Mouse (Mus musculus) hindbrain, embryonic 12.5 days (tissue): ENCODE data around the gene Cc2d1b. TPM values are rescaled to one million over a fixed set of nuclear protein-coding genes. Genes with fewer than 3 reads are reported as not detected.

Source experiments
- ATAC-seq: fragments of 200-750 bp; cut with Nextera tagmentation; 2 replicates; pipeline ENCODE4 v1.8.0; 2017; ENCODE audit warnings: moderate TSS enrichment; ENCODE audit not compliant: low FRiP score
- H3K27ac ChIP-seq: fragments of 300-500 bp; sonication (generic); 2 replicates; pipeline ENCODE4 v1.5.1; 2016; ENCODE audit warnings: mild to moderate bottlenecking
- H3K27me3 ChIP-seq: fragments of 300-500 bp; sonication (generic); 2 replicates; pipeline ENCODE4 v1.6.1; 2016; ENCODE audit warnings: mild to moderate bottlenecking
- H3K36me3 ChIP-seq: fragments of 300-500 bp; sonication (generic); 2 replicates; pipeline ENCODE4 v1.6.1; 2016; ENCODE audit warnings: mild to moderate bottlenecking
- H3K4me1 ChIP-seq: fragments of 300-500 bp; sonication (generic); 2 replicates; pipeline ENCODE4 v1.6.1; 2016
- H3K4me2 ChIP-seq: fragments of 300-500 bp; sonication (generic); replicated peaks from 2 replicates; pipeline ENCODE4 v1.6.1; 2016; ENCODE audit warnings: mild to moderate bottlenecking
- H3K4me3 ChIP-seq: fragments of 300-500 bp; sonication (generic); 2 replicates; pipeline ENCODE4 v1.5.1; 2016; ENCODE audit warnings: mild to moderate bottlenecking
- H3K9ac ChIP-seq: fragments of 300-500 bp; sonication (generic); 2 replicates; pipeline ENCODE4 v1.6.1; 2016; ENCODE audit warnings: mild to moderate bottlenecking, moderate library complexity
- H3K9me3 ChIP-seq: fragments of 300-500 bp; sonication (generic); replicated peaks from 2 replicates; pipeline ENCODE4 v1.6.1; 2016; ENCODE audit warnings: mild to moderate bottlenecking
- WGBS: fragments of 180-500 bp; shearing (Covaris S2); methylation state at CpG from one replicate; pipeline ENCODE4 v1.1.7; 2016; 5-methylcytosine and 5-hydroxymethylcytosine counted together
- polyA plus RNA-seq: library from polyadenylated mRNA; unstranded; fragments of >200 nt; fragmentation: Nextera tagmentation; extraction: Ambion mirVana; gene quantifications from 2 replicates; pipeline ENCODE4 v1.2.1, GENCODE M21; 2016

The Cc2d1b gene
- polyA plus RNA-seq: 24.7 and 29.7 TPM in 2 replicates

GRCm38 (mm10) chr4:108619587-108620341 lies at the start of gene Cc2d1b:
Cc2d1b (plus strand) TSS chr4:108619940.
- peak; percentile 93 for ATAC-seq
- Histone ChIP-seq H3K9ac (peak within 1 kb of the TSS; percentile 95), H3K4me2 (peak within 1 kb of the TSS; percentile 80), H3K27me3 (no peaks in the 10 kb centered on the region), H3K4me3 (peak within 1 kb of the TSS; percentile 82), H3K27ac (peak within 1 kb of the TSS; percentile 86), H3K9me3 (no peaks in the 10 kb centered on the region), H3K36me3 (peaks cover 9% of the 10 kb centered on the region), H3K4me1 (peaks cover 16% of the 10 kb centered on the region)
- WGBS: under 1% methylated on average over 66 of the region's 86 CpGs

- H3K9ac ChIP-seq: no peak overlapping the region
- H3K9me3 ChIP-seq: no peaks in the 10 kb centered on the region
- peaks cover 61% of the 10 kb centered on the region for H3K36me3 ChIP-seq
- H3K27ac ChIP-seq: no peak overlapping the region
- no peak for ATAC-seq
- WGBS: 97% methylated on average over 3 of the region's 3 CpGs
- no peak overlapping the region for H3K4me3 ChIP-seq
- H3K4me2 ChIP-seq: no peak overlapping the region
- H3K4me1 ChIP-seq: peaks cover 6% of the 10 kb centered on the region
- H3K27me3 ChIP-seq: no peaks in the 10 kb centered on the region
Measured at GRCm38 (mm10) chr4:108572644-108573043, 47.1 kb upstream of the Cc2d1b start.

GRCm38 (mm10) chr4:108578840-108579742 lies 40.6 kb upstream of the Cc2d1b start, which contains the start of the genes Prpf38a and Orc1:
Prpf38a (minus strand) TSS chr4:108579336.
Orc1 (plus strand) TSS chr4:108579423.
- peak; percentile 99 for ATAC-seq
- under 1% methylated on average over 64 of the region's 64 CpGs for WGBS
- peaks cover 15% of the 10 kb centered on the region for H3K36me3 ChIP-seq
- H3K4me3 ChIP-seq: peak within 1 kb of the TSS; percentile 78
- peaks cover 21% of the 10 kb centered on the region for H3K4me1 ChIP-seq
- peak within 1 kb of the TSS; percentile 71 for H3K27ac ChIP-seq
- no peaks in the 10 kb centered on the region for H3K27me3 ChIP-seq
- no peaks in the 10 kb centered on the region for H3K9me3 ChIP-seq
- peak within 1 kb of the TSS; percentile 77 for H3K9ac ChIP-seq
- peak within 1 kb of the TSS; percentile 96 for H3K4me2 ChIP-seq

- ATAC-seq: no peak
- Histone ChIP-seq H3K9me3 (no peaks in the 10 kb centered on the region), H3K36me3 (peaks cover 11% of the 10 kb centered on the region), H3K27ac (no peak overlapping the region), H3K4me2 (peak overlapping the region; percentile 96), H3K9ac (peak overlapping the region; percentile 63), H3K4me1 (peaks cover 21% of the 10 kb centered on the region), H3K4me3 (peak overlapping the region; percentile 78), H3K27me3 (no peaks in the 10 kb centered on the region)
- WGBS: under 1% methylated on average over 16 of the region's 16 CpGs
Measured at GRCm38 (mm10) chr4:108579743-108580411, 39.9 kb upstream of the Cc2d1b start.

GRCm38 (mm10) chr4:108593376-108593775 lies 26.4 kb upstream of the Cc2d1b start:
- Histone ChIP-seq H3K4me3 (no peak overlapping the region), H3K27ac (no peak overlapping the region), H3K4me2 (no peak overlapping the region), H3K9me3 (no peaks in the 10 kb centered on the region), H3K27me3 (no peaks in the 10 kb centered on the region), H3K9ac (no peak overlapping the region), H3K36me3 (no peaks in the 10 kb centered on the region; the same call in 1 of the 2 replicates), H3K4me1 (no peaks in the 10 kb centered on the region)
- ATAC-seq: no peak
- 93% methylated on average over 2 of the region's 2 CpGs for WGBS

- Histone ChIP-seq H3K4me2 (no peak overlapping the region), H3K27ac (no peak overlapping the region), H3K36me3 (peaks cover 6% of the 10 kb centered on the region; the same call in 1 of the 2 replicates), H3K4me1 (no peaks in the 10 kb centered on the region), H3K4me3 (no peak overlapping the region), H3K27me3 (no peaks in the 10 kb centered on the region), H3K9ac (no peak overlapping the region), H3K9me3 (no peaks in the 10 kb centered on the region)
- no peak for ATAC-seq
- 88% methylated on average over 1 of the region's 1 CpGs for WGBS
Measured at GRCm38 (mm10) chr4:108595785-108596184, 24.0 kb upstream of the Cc2d1b start.

- H3K4me2 ChIP-seq: no peak overlapping the region
- H3K4me3 ChIP-seq: no peak overlapping the region
- 89% methylated on average over 4 of the region's 4 CpGs for WGBS
- no peaks in the 10 kb centered on the region for H3K4me1 ChIP-seq
- no peak overlapping the region for H3K27ac ChIP-seq
- no peaks in the 10 kb centered on the region for H3K9me3 ChIP-seq
- ATAC-seq: no peak
- peaks cover 18% of the 10 kb centered on the region for H3K36me3 ChIP-seq
- no peaks in the 10 kb centered on the region for H3K27me3 ChIP-seq
- no peak overlapping the region for H3K9ac ChIP-seq
Measured at GRCm38 (mm10) chr4:108598306-108598705, 21.4 kb upstream of the Cc2d1b start.

GRCm38 (mm10) chr4:108601870-108602269 lies 17.9 kb upstream of the Cc2d1b start:
- Histone ChIP-seq H3K9me3 (no peaks in the 10 kb centered on the region), H3K27ac (no peak overlapping the region), H3K4me3 (no peak overlapping the region), H3K4me1 (no peaks in the 10 kb centered on the region), H3K9ac (no peak overlapping the region), H3K27me3 (no peaks in the 10 kb centered on the region), H3K36me3 (peaks cover 46% of the 10 kb centered on the region), H3K4me2 (no peak overlapping the region)
- ATAC-seq: no peak
- 98% methylated on average over 7 of the region's 7 CpGs for WGBS

GRCm38 (mm10) chr4:108608651-108609050 lies 11.1 kb upstream of the Cc2d1b start:
- H3K4me3 ChIP-seq: no peak overlapping the region
- H3K27me3 ChIP-seq: no peaks in the 10 kb centered on the region
- no peak for ATAC-seq
- no peak overlapping the region for H3K27ac ChIP-seq
- no peaks in the 10 kb centered on the region for H3K9me3 ChIP-seq
- H3K4me2 ChIP-seq: no peak overlapping the region
- WGBS: 96% methylated on average over 3 of the region's 3 CpGs
- H3K36me3 ChIP-seq: peaks cover 28% of the 10 kb centered on the region
- H3K4me1 ChIP-seq: no peaks in the 10 kb centered on the region
- no peak overlapping the region for H3K9ac ChIP-seq

GRCm38 (mm10) chr4:108610935-108611334 lies 8.8 kb upstream of the Cc2d1b start:
- Histone ChIP-seq H3K27ac (no peak overlapping the region), H3K9me3 (no peaks in the 10 kb centered on the region), H3K4me3 (no peak overlapping the region), H3K4me1 (no peaks in the 10 kb centered on the region), H3K36me3 (0 out of 2 replicates have a peak, but pooled peaks cover 9% of the 10 kb centered on the region), H3K9ac (no peak overlapping the region), H3K27me3 (no peaks in the 10 kb centered on the region), H3K4me2 (no peak overlapping the region)
- no peak for ATAC-seq
- WGBS: 91% methylated on average over 5 of the region's 5 CpGs

GRCm38 (mm10) chr4:108618586-108618985 lies 1.2 kb upstream of the Cc2d1b start:
- peaks cover 7% of the 10 kb centered on the region; the same call in 1 of the 2 replicates for H3K36me3 ChIP-seq
- peak overlapping the region; percentile 95 for H3K9ac ChIP-seq
- no peak overlapping the region for H3K4me3 ChIP-seq
- WGBS: 65% methylated on average over 4 of the region's 4 CpGs
- no peak for ATAC-seq
- H3K9me3 ChIP-seq: no peaks in the 10 kb centered on the region
- no peaks in the 10 kb centered on the region for H3K27me3 ChIP-seq
- peaks cover 16% of the 10 kb centered on the region for H3K4me1 ChIP-seq
- no peak overlapping the region for H3K27ac ChIP-seq
- H3K4me2 ChIP-seq: peak overlapping the region; percentile 80

- peak overlapping the region; percentile 86 for H3K27ac ChIP-seq
- ATAC-seq: peak; percentile 60
- WGBS: 3% methylated on average over 10 of the region's 10 CpGs
- peak overlapping the region; percentile 95 for H3K9ac ChIP-seq
- peaks cover 16% of the 10 kb centered on the region for H3K4me1 ChIP-seq
- H3K27me3 ChIP-seq: no peaks in the 10 kb centered on the region
- no peaks in the 10 kb centered on the region for H3K9me3 ChIP-seq
- H3K4me3 ChIP-seq: peak overlapping the region; percentile 82
- H3K4me2 ChIP-seq: peak overlapping the region; percentile 80
- peaks cover 7% of the 10 kb centered on the region; the same call in 1 of the 2 replicates for H3K36me3 ChIP-seq
Measured at GRCm38 (mm10) chr4:108619165-108619564, 575 bp upstream of the Cc2d1b start.
